Mouse (Mus musculus) layer of hippocampus, postnatal 10 days (tissue): ENCODE data around the gene Dnajc1. TPM values are rescaled to one million over a fixed set of nuclear protein-coding genes. Genes with fewer than 3 reads are reported as not detected.

Experiments
- DNase-seq, 2 experiments: peaks; one replicate each; pipeline ENCODE4 v3.0.0; 2021; ENCODE audit warnings: low spot score in 2 of 2
- total RNA-seq, 2 experiments: library from RNA; stranded (reverse); gene quantifications; 2 replicates each; pipeline ENCODE4 v1.2.3; 2021

Gene Dnajc1
- total RNA-seq, 2 experiments from 2014 or later: 15.7 to 22.2 TPM

DNA sequence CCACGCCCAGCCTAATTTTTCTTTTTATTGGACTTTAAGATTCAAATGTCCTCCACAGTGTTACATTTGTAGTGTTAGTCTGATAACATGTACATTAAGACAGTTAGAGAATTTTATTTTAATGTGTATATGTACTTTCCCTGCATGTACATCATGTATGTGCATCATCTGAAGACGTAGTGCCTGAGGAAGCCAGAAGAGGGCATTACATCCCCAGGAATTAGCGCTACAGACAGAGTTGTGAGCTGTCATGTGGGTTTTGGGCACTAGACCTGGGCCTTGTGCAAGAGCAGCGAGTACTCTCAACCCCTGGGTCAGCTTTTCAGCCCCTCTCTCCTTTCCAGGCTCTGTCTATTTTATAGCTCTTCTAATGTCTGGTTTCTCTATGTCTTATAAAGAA, 189.7 kb downstream of the Dnajc1 start:
- DNase-seq: no peak

DNA sequence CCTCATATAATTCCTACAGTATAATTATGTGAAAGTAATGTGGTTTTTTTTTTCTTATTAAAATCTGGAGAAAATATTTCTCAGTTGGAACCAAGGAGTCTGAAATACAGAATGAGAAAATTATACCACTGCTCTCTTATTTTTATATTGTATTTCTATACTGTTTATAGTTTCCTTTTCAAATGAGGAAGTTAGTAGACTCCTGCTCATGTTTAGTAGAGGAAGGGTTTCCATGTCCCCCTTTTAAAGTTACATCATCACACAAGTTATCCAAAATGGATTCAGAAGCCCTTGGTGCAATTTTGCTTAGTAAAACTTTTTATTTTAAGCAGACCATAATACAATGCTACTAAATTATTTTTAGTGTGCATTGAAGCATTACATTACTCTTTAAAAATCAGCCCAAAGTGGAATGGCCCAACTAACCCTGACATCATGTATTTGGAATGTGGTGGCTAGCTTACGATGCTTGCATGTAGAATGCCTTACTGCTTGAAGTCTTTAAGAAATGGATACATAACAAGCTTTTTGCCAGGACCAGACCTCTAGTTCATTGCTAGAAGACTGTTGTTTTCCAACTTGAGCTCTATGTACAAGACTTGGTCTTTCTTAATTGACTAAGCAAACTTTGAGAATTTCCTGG, 190.7 kb downstream of the Dnajc1 start:
- DNase-seq: no peak

DNA sequence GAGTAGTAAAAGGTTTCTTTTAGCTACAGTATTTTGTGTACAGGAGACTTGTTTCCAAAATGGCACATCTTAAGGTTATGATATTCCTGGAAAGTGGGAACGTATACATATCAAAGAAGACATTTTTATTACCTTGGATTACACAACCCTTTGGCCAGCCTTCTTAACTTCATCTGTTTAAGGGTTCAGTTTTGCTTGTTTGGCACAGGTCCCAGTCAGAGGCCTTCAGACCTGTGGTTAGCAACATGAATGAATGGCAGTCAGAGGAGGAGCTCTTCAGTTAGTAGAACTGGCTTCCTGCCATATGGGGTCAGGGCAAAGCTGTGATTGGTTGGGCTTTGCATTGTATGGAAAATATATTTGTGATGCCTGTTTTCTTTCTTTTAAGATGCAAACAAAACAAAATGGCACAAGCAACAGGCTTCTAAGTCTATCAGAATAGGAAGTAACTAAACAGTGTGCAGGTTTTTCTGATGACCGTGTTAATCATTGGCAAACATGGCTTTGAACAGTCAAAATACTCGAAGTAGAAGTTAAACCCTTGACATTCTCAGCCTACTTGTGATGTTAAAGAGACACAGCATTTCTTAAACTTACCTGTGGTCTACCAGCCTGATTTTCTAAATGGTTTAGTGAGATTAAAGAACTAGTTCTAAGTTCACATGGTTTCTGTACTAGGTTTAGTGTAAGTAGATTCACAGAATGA, 196.8 kb downstream of the Dnajc1 start:
- DNase-seq: no peak

DNA sequence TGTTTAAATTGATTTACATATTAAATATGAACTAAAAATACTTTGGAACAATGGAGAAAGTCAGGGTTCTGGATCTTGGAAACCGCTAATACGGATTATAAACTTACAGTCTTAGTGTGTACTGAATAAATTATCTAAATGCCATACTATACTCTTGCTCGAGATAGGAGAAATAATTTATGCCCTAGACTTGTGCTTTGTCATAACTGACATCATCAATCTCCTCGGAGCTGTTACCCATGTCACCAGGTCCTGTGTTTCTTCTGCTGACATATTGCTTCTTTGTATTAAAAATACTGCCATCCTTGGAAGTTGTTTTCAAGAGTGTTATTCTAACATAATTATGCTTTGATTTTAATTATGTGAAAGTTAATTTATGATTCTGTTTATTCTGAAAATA, 197.3 kb downstream of the Dnajc1 start:
- no peak for DNase-seq

DNA sequence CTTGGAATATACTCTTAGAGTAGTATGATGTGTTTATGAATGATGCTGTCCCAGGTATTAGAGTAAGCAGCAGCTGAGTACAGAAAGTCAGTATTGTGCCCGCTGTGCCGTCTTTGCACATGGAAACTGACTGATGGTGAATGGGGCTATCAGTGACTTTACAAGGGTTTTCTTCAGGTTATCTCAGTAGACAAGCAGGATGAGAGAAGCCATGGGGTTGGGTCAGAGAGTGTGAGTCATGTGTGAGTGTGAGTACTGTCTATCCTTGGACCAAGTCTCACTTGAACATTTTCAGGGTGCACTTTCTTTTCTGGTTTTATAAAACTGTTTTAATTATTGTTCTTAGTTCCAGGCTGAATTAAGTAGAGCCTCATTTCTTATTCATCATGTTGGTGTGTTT, 204.3 kb downstream of the Dnajc1 start:
- no peak for DNase-seq

DNA sequence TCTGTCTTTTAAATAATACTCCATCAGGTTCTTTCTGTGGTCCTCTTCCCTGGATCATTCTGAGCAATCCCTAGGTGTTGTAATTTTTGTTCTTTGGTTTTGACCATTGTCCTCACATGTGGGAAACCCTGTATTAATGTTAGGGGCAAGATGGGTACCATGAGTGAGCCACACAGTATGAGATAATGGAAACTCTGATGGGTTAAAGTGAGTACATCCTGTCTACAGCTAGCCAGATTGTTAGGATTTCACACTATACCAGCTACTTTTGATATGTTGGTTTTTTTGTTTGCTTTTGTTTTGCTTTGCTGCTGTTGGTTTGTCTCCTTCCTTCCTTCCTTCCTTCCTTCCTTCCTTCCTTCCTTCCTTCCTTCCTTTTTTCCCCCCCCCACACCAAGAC, 209.6 kb downstream of the Dnajc1 start:
- DNase-seq: no peak

DNA sequence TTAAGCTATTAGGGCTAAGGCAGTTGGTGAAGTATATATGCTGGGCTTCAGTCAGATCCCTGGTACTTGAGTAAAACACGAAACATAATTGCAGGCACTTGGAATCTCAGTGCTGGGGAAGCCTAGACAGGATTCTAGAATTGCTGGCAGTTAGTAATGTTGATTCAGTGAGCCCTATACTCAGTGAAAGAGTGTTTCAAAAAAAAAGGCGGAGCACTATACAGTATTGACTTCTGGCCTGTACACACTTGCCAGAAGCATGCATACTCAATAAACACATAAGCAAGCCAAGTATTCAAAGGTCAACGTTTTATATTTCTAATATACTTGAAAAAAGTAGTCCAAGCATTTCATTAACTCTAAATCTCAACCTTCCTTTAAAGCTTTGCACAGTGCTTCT, 211.0 kb downstream of the Dnajc1 start:
- DNase-seq: no peak

DNA sequence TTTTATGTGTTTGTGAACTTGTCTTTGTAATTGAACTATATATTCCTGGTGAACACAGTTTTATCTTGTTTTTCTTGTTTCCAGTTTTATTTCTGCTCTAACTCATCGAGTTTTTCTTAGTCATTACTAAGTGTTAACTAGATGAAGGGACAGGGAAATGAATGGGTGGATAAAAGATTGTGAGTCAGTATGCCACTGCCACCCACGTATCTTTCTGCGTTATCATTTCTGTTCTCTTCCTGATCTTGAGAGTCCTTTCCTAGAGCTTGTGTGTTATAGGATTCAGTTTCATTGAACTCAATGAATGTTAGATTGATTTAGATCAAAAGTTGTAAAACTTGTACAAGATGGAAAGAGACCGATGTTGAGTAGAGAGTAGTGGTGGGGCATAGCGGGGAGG, 212.3 kb downstream of the Dnajc1 start:
- DNase-seq: no peak

DNA sequence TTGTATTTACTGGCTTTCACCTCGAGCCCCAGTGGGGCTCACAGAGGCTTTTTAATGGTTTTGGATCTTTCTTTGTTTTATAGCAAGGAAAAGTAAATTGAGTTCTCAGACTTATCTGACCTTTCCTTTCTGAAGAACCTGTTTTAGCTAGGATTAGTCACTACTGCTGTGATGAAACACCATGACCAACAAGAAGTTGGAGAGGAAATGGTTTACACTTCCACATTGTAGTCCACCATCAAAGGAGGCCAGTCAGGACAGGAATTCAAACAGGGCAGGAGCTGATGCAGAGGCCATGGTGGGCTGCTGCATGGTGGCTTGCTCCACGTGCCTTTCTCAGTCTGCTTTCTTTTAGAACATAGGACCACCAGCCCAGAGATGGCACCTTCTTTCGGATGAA, 216.4 kb downstream of the Dnajc1 start:
- no peak for DNase-seq

DNA sequence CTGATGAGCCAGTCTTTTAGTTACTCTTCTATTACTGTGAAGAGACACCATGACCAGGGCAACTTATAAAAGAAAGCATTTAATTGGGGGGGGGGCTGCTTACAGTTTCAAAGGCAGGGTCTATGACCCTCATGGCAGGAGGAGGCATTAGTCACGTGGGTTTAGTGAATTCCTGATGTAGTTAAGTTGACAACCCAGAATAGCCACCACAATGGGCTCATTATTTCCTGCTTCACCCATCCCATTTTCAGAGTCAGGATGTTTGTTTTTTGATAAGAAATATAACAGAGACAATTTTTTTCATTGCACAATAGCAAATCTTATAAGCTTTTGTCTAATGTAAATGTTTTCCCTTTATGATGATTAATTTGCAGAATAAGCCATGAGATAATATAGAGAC, 217.4 kb downstream of the Dnajc1 start:
- no peak for DNase-seq

DNA sequence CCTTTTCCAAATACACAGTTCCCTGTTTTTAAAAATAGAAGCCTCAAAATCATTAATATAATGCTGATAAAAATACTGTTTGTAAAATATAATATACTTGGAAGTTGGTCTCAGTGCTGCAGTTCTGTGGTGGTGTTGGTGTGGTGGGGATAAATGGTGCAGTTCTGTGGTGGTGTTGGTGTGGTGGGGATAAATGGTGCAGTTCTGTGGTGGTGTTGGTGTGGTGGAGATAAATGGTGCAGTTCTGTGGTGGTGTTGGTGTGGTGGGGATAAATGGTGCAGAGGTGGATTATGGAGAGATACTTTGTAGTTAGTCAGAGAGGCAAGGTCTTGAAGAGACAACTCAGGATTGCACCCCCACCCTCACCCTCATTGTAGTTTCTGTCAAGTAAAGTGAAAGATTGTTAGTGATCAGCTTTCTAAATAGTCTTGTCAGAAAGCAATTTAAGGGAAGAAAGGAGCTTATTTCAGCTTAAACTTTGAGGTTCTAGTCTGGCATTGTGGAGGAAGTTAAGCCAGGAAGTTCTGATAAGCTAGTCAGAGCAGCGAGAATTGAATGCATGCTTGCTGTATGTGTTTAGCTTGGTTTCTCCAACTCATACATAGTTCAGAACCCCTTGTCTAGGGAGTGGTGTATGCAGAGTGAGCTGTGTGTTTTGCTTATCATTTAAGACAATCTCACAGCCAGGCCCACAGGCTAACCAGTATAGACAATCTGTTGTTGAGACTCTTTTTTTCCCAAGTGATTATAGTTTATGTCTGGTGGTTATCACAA, 223.3 kb downstream of the Dnajc1 start:
- DNase-seq: no peak

DNA sequence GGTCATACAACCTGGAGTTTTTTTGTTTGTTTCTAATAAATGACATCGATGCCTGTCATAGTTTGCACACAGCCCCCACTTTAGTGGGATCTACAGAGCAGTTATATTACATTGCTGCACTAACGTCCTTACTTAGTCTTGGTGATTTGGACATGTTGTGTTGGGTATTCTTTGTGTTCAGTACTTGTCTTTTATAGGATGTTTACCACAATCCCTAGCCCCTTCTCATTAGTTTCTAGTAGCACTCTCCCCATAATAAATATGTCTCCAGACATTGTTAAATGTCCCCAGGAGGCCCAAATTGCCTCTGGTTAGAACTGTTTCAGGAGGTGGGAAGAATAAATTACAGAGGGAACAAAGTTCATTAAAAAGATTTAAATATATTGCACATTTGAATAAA, 227.1 kb downstream of the Dnajc1 start:
- no peak for DNase-seq

DNA sequence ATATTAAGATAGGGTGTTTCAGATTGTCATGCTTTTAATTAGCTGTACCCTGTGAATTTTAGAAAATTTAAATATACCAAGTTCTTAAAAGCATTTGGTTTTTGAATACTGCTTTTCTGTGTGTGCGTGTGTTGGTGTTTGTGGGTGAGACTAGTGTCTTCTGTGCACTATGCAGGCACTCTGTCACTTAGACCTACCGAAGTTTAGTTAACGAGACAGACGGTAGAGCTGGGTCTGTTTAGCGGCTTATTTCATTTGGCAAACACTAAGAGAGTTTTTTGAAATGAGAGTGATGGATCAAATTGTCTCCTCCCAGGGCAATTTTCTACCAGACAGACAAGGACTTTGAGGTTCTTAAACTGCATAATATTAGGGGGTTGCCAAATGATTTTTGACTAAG, 231.6 kb downstream of the Dnajc1 start:
- no peak for DNase-seq

DNA sequence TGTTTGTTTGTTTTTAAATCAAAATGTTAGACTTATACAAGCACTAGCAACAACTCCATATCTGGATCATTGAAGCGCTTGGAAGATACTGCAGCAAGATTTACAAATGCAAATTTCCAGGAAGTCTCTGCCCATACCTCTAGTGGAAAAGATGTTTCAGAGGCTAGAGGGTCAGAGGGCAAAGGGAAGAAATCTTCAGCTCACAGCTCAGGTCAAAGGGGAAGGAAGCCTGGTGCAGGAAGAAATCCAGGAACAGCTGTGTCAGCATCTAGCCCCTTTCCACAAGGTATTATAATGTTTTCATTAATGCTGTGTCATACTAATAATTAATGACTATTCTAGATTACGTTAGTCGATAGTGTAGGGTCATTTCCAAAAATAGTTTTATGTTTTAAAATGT, 233.2 kb downstream of the Dnajc1 start:
- DNase-seq: no peak

DNA sequence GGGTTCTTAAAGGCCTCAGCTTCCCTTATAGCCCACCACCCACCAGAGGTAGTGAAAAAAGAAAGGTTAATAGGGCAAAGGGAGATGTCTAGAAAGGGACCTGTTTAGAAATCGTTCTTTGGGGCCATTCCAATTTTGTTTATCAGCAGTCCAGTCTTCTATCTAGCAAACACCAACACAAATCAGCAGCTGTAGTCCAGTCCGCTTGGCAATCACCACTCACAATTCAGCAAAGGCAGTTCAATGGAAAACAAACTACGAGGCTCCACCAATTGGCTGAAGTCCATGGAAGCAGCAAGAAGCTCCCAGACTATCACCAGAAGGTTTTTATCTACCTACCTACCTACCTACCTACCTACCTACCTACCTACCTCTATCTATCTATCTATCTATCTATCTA, 236.5 kb downstream of the Dnajc1 start:
- no peak for DNase-seq
